Mouse (Mus musculus): ENCODE data around the gene Kcnmb1.

DNA sequence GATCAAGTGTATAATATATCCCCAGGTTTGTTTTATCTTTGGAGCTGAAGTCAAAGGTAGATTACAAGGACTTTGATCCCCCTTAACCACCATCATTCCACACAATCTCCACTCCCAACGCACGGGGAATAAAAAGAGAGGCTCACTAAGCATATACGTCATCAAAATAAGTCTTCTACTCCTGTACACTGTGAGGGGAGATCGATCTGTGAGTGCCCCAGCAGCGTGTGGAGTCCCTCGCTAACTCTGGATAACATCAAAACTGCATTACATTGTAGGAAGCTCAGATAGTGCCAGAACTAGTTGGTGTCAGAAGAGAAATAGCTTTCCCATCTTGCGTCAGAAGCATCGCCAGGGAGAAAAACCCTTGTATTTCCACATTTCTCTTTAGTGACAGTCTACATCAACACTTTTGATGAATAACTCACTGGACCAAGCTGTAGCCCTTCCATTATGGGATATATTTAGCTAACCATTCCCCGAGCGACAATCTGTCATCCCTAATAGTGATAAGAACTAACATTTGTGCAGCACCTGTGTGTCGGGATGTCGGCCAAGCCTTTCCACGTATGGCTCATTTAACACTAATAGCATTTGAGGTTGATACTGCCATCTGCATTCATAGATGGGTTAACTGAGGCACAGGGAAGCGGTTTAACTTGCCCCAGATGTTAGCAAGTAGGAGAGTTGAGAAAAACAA is 11.7 kb downstream of the Kcnmb1 start:
- TF ChIP-seq CTCF (IDR thresholded peaks at IDR 0.05; ENCODE audit: low read depth), result no peak
- TF ChIP-seq EP300 (IDR thresholded peaks at IDR 0.05; ENCODE audit: low read depth), result no peak
